Mouse (Mus musculus) small intestine, adult 2 months (tissue): ENCODE results near the gene Lrrfip1.
A peak's percentile ranks its signal among the peaks of the same experiment; 100 is the strongest.

Source experiments
- CTCF ChIP-seq: fragments of 200-500 bp; IDR thresholded peaks from 2 replicates; pipeline ENCODE4 v1.5.1; 2012; ENCODE audit warnings: low read depth, mild to moderate bottlenecking, control low read depth, inconsistent platforms, low read length, moderate library complexity, mixed read lengths; ENCODE audit not compliant: insufficient replicate concordance, insufficient read length; ENCODE audit errors: extremely low read depth
- POLR2A ChIP-seq: fragments of 200-500 bp; IDR thresholded peaks from 2 replicates; pipeline ENCODE4 v1.6.1; 2012; ENCODE audit warnings: low read depth, mild to moderate bottlenecking, control low read depth, inconsistent platforms, low read length, moderate library complexity

- TF ChIP-seq POLR2A (no peak), CTCF (peak; percentile 96; the same call in 1 of the 2 replicates)
Measured at GRCm38 (mm10) chr1:91098887-91099286, 100.3 kb downstream of the Lrrfip1 start.
